Mouse (Mus musculus) embryonic facial prominence, embryonic 11.5 days (tissue): ENCODE results near the gene Gm43191. TPM values are rescaled to one million over a fixed set of nuclear protein-coding genes. Genes with fewer than 3 reads are reported as not detected.

Experiments
- ATAC-seq: fragments of 200-750 bp; cut with Nextera tagmentation; replicated peaks from 2 replicates; pipeline ENCODE4 v1.8.0; 2017; ENCODE audit warnings: low read depth; ENCODE audit not compliant: insufficient number of reproducible peaks, low FRiP score, low TSS enrichment
- DNase-seq: peaks from one replicate; pipeline ENCODE4 v3.0.0-alpha.2; 2015; ENCODE audit warnings: low spot score
- H3K27ac ChIP-seq: fragments of 300-500 bp; sonication (generic); replicated peaks from 2 replicates; pipeline ENCODE4 v1.5.1; 2014; ENCODE audit warnings: mild to moderate bottlenecking, low read depth, low read length, control low read depth
- H3K27me3 ChIP-seq: fragments of 300-500 bp; sonication (generic); 2 replicates; pipeline ENCODE4 v1.6.1; 2014; ENCODE audit warnings: mild to moderate bottlenecking, low read length, moderate library complexity, mixed read lengths; ENCODE audit not compliant: control insufficient read depth, insufficient read depth
- H3K36me3 ChIP-seq: fragments of 300-500 bp; sonication (generic); replicated peaks from 2 replicates; pipeline ENCODE4 v1.6.1; 2014; ENCODE audit warnings: low read depth, mild to moderate bottlenecking, low read length, moderate library complexity, mixed read lengths; ENCODE audit not compliant: control insufficient read depth, insufficient read depth
- H3K4me1 ChIP-seq: fragments of 300-500 bp; sonication (generic); 2 replicates; pipeline ENCODE4 v1.6.1; 2014; ENCODE audit warnings: low read length, mixed read lengths; ENCODE audit not compliant: control insufficient read depth, insufficient read depth
- H3K4me2 ChIP-seq: fragments of 300-500 bp; sonication (generic); 2 replicates; pipeline ENCODE4 v1.6.1; 2014; ENCODE audit warnings: low read depth, mild to moderate bottlenecking, control low read depth, low read length, moderate library complexity
- H3K4me3 ChIP-seq: fragments of 300-500 bp; sonication (generic); 2 replicates; pipeline ENCODE4 v1.5.1; 2014; ENCODE audit warnings: low read depth, low read length, control low read depth
- H3K9ac ChIP-seq: fragments of 300-500 bp; sonication (generic); replicated peaks from 2 replicates; pipeline ENCODE4 v1.6.1; 2014; ENCODE audit warnings: mild to moderate bottlenecking, control low read depth, low read length
- H3K9me3 ChIP-seq: fragments of 300-500 bp; sonication (generic); replicated peaks from 2 replicates; pipeline ENCODE4 v1.6.1; 2016; ENCODE audit warnings: mild to moderate bottlenecking, low read length, inconsistent platforms, mixed read lengths; ENCODE audit not compliant: control insufficient read depth
- WGBS: fragments of 180-500 bp; shearing (Covaris S2); extraction: QIAGEN DNeasy Blood & Tissue Kit; methylation state at CpG from one replicate; pipeline ENCODE4 v1.1.7; 2014; 5-methylcytosine and 5-hydroxymethylcytosine counted together
- polyA plus RNA-seq: library from polyadenylated mRNA; unstranded; fragments of >200 nt; fragmentation: Nextera tagmentation; extraction: Ambion mirVana; gene quantifications from 2 replicates; pipeline ENCODE4 v1.2.1, GENCODE M21; 2014

Gene Gm43191
- polyA plus RNA-seq, 1 experiment from 2014 or later = not detected

DNA sequence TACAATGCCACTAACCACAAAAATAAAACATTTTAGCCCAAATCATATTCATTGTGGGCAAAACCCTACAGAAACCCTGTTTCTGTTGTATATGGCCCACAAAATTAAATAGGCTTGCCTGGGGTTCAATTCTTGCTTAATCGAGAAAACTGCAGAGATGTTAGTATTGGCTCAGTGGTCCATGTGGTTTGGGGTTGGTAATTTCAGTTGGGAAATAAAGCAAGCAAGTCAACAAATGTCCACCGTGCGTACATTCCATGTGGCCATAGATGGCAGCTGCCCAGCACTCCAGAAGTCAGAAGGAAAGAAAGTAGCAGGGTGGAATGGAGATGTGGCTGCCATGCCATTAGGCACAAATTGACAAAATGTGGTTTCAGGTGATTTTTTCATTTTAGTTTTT, 48.1 kb downstream of the Gm43191 start:
- H3K4me1 ChIP-seq = no peaks in the 10 kb centered on the region
- no peak overlapping the region for H3K27ac ChIP-seq
- H3K4me2 ChIP-seq = no peak overlapping the region
- DNase-seq = no peak
- no peaks in the 10 kb centered on the region for H3K9me3 ChIP-seq
- H3K27me3 ChIP-seq = no peaks in the 10 kb centered on the region
- H3K4me3 ChIP-seq = no peak overlapping the region
- H3K36me3 ChIP-seq = peaks cover 3% of the 10 kb centered on the region
- WGBS = 94% methylated on average over 3 of the region's 3 CpGs
- no peak overlapping the region for H3K9ac ChIP-seq
- no peak for ATAC-seq

DNA sequence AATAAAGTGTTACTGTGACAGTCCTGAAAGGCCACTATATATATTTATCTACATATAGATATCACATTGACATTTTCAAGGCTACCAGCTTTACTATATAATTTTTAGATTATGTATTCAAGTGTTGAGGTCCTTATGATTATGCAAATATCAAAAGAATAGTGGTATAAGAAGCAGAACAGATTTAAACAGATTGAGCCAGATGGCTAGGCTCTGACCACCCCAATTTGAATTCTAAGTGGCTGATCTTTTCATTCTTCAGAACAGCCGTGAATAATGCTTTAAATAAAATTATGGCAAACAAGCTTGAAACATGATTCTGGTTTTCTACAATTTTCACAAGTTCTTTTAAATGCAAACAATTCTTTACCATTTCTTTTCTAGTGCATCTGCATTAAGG, 49.6 kb downstream of the Gm43191 start:
- H3K36me3 ChIP-seq = peaks cover 3% of the 10 kb centered on the region
- WGBS = 77% methylated on average over 1 of the region's 1 CpGs

DNA sequence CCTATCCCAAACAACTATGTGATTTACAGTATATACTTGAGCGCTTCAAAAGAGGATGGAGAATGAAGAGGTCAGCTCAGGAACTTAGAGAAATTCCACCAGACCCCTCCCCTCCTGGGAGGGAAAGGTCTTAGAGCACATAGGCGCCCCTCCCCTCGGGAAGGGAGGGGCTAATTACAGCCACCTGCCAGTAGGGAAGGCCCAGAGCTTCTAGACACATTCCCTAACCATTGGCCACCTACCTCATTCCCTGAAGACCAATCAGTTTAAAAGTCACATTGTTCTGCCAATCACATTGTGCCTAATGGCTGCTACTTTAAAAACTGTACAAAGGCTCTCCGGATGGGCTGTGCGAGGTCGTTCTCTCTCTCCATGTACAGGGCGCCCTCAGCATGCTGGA, 58.4 kb downstream of the Gm43191 start:
- Histone ChIP-seq H3K4me3 (no peak overlapping the region), H3K9me3 (no peaks in the 10 kb centered on the region), H3K4me1 (no peaks in the 10 kb centered on the region), H3K9ac (no peak overlapping the region), H3K4me2 (no peak overlapping the region), H3K27ac (no peak overlapping the region), H3K36me3 (no peaks in the 10 kb centered on the region; the same call in 1 of the 2 replicates), H3K27me3 (no peaks in the 10 kb centered on the region)
- ATAC-seq (no peak), DNase-seq (no peak)
- 88% methylated on average over 7 of the region's 7 CpGs for WGBS

More for the DNA sequence above, 49.6 kb downstream of the Gm43191 start:
- Histone ChIP-seq H3K9ac (no peak overlapping the region), H3K27me3 (no peaks in the 10 kb centered on the region), H3K4me1 (no peaks in the 10 kb centered on the region), H3K4me2 (no peak overlapping the region), H3K4me3 (no peak overlapping the region), H3K27ac (no peak overlapping the region), H3K9me3 (no peaks in the 10 kb centered on the region)
- ATAC-seq (no peak), DNase-seq (no peak)

DNA sequence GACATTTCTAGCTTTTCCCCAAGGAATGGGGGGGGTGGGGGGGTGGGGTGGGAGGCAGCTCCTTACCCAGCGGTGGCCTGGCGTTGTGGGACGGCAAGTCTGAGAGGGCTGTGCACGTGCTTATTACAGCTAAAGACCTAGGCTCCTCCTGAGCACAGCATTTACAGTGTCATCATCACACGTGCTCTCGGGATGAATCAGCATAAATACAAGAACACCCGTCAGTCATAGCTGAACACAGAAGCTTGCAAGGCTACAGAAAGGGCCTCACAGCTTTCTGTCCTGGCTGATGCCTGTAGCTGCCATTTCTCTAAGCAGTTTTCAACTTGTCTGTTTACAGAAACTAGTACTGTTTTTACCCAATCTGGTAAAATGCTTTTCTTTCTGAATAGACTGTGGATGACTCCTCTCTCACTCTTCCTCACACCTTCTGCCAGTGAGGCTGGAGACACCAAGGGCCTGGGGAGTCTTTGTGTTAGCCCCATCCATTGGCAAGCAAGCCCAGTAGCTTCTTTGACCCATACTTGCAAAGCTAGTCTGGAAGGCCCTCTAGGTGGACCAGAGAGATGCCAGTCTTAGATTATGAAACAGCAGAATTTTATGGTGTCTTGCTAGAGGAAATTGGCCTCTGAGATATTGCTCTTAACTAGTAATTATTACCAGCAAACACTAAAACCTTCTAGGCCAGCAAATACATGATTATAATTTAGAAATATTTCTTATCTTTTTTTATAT, 60.3 kb downstream of the Gm43191 start:
- Histone ChIP-seq H3K27me3 (no peaks in the 10 kb centered on the region), H3K4me2 (no peak overlapping the region), H3K9ac (no peak overlapping the region), H3K27ac (no peak overlapping the region), H3K9me3 (no peaks in the 10 kb centered on the region), H3K36me3 (no peaks in the 10 kb centered on the region; the same call in 1 of the 2 replicates), H3K4me1 (no peaks in the 10 kb centered on the region), H3K4me3 (no peak overlapping the region)
- no peak for ATAC-seq
- DNase-seq = no peak
- WGBS = 93% methylated on average over 7 of the region's 7 CpGs

DNA sequence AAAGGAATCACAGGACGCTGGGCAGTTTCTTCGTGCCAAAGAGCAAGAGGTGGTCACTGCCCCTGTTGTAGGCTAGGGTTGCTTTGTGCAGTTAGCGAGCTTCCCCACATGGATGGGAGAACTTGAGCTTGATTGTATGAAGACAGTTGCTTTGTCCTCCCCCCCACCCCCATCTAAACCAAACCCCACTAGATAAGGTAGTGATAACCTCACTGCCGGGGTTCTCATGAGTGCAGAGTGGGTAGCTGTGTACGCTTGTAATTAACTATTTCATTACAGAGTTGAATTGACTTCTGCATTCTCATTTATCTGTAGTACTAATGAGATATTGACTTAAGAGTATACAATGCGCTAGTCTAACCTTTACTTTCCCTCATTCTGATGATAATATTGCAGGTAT, 62.2 kb downstream of the Gm43191 start:
- H3K4me2 ChIP-seq = no peak overlapping the region
- 85% methylated on average over 6 of the region's 6 CpGs for WGBS
- DNase-seq = no peak
- H3K9me3 ChIP-seq = no peaks in the 10 kb centered on the region
- H3K27ac ChIP-seq = no peak overlapping the region
- no peaks in the 10 kb centered on the region for H3K27me3 ChIP-seq
- no peaks in the 10 kb centered on the region for H3K4me1 ChIP-seq
- no peak overlapping the region for H3K4me3 ChIP-seq
- H3K9ac ChIP-seq = no peak overlapping the region
- H3K36me3 ChIP-seq = no peaks in the 10 kb centered on the region; the same call in 1 of the 2 replicates
- ATAC-seq = no peak

DNA sequence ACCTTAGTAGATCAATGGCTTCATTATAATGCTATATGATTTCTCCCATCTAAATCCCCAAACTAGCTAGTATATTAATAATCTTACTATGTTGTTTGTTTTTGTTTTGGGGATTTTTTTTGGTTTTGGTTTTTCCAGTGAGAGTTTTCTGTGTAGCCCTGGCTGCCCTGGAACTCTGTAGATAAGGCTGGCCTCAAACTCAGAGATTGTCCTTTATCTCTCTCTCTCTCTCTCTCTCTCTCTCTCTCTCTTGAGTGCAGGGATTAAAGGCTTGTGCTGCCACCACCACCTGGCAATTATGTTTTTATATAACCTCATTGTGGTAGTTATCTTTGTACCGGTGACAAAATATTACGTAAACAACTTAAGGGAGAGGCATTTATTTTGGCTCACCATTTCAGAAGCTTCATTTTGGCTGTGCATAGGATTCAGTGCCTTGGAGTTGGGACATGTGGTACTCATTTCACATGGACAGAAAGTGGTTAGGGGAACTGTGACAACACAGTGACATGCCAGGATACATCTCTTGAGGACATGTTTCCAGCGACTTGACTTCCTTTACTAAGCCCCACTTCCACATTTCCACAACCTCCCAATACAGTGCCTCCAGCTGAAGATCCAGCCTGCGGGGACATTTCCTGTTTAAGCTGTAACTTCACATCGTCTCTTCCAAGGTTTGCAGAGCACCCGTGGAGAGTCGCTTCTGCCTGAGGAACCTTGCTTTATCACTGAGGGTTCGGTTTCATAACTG, 65.6 kb downstream of the Gm43191 start:
- Histone ChIP-seq H3K4me2 (no peak overlapping the region), H3K4me1 (no peaks in the 10 kb centered on the region), H3K27me3 (no peaks in the 10 kb centered on the region), H3K27ac (no peak overlapping the region), H3K4me3 (no peak overlapping the region), H3K9me3 (no peaks in the 10 kb centered on the region), H3K36me3 (no peaks in the 10 kb centered on the region; the same call in none of the 2 replicates), H3K9ac (no peak overlapping the region)
- no peak for ATAC-seq
- no peak for DNase-seq
- WGBS = 90% methylated on average over 8 of the region's 8 CpGs

DNA sequence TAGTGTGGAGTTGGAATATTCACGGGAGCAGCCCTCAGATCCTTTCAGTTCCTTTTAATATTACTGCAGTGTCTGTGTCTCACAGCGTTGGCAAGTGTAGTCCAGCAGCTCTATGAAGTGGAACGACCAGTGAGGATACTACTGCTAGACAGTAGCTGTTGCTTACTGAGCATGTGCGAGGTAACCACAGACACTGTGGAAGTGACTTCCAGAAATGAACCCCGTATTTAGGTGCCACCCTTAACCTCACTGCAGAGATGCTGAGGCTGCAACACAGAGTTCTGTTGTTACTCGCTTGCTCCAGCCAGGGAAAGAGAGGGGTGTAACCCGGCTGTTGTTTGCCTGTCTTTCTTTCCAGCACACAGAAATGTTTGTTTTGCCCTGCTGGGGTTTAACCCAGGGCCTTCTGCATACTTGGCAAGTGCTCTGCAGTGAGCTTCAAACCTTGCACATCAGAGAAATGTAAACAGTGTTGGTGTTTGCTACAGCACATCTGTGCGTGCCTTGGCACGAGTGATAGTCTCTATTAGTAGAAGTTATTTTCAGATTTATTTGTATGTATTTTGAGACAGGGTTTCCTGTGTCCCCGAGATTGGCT, 66.7 kb downstream of the Gm43191 start, which contains the start of gene Trmt13:
Trmt13 (minus strand) TSS at position 293 of the 598 bp plus-strand sequence.
- Histone ChIP-seq H3K4me1 (no peaks in the 10 kb centered on the region), H3K27ac (no peak within 1 kb of the TSS), H3K36me3 (no peaks in the 10 kb centered on the region; the same call in 1 of the 2 replicates), H3K4me3 (no peak within 1 kb of the TSS), H3K9me3 (no peaks in the 10 kb centered on the region), H3K9ac (no peak within 1 kb of the TSS), H3K4me2 (no peak within 1 kb of the TSS), H3K27me3 (no peaks in the 10 kb centered on the region)
- ATAC-seq = no peak
- WGBS = 81% methylated on average over 10 of the region's 10 CpGs
- no peak for DNase-seq

DNA sequence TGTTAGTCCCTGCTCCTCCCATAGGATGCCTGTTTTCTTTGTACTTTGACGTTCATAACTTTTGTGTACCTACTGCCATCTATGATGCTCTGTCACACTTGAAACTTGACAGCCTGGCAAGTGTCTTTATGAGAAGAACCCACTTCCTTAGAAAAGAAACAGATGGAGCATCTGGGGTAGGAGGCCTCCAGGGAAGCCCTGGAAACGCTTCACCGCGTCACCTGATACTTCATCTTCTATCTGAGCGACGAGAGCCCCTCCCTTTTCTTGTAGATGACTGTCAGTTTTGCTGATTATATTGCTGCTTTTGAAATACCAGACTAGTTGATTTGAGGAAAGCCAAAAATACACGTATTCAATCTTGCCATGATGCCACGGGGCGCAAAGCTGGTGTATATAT, 76.5 kb downstream of the Gm43191 start:
- WGBS = 75% methylated on average over 9 of the region's 9 CpGs
- H3K4me1 ChIP-seq = no peaks in the 10 kb centered on the region
- DNase-seq (no peak), ATAC-seq (no peak)
- no peak overlapping the region for H3K4me3 ChIP-seq
- H3K9ac ChIP-seq = no peak overlapping the region
- no peaks in the 10 kb centered on the region for H3K27me3 ChIP-seq
- H3K9me3 ChIP-seq = no peaks in the 10 kb centered on the region
- no peak overlapping the region for H3K4me2 ChIP-seq
- no peak overlapping the region for H3K27ac ChIP-seq
- no peaks in the 10 kb centered on the region; the same call in 1 of the 2 replicates for H3K36me3 ChIP-seq
